ENCODE assay signal across 1 mouse cellular context in genomic region chr4:94601395-94601794, GRCm38 (mm10).
TF ChIP-seq lines count a peak whose summit lies in the region.

No protein-coding gene starts in this region.

TF ChIP-seq in CH12.LX, 34 proteins besides CTCF, POLR2A, EP300 and RAD21:
- TF ChIP-seq JUN (IDR thresholded peaks at IDR 0.05; ENCODE audit: insufficient read depth, low read depth, low read length) (no peak), GABPA (IDR thresholded peaks at IDR 0.05; ENCODE audit: insufficient replicate concordance, low read depth, low read length) (no peak), MAFK (IDR thresholded peaks at IDR 0.05; ENCODE audit: insufficient replicate concordance, low read length) (no peak), MAZ (IDR thresholded peaks at IDR 0.05; ENCODE audit: low read depth, low read length) (no peak), E2F4 (IDR thresholded peaks at IDR 0.05; ENCODE audit: insufficient replicate concordance, low read depth, low read length) (no peak), MXI1 (IDR thresholded peaks at IDR 0.05; ENCODE audit: low read depth, low read length) (no peak), IRF4 (IDR thresholded peaks at IDR 0.05; ENCODE audit: low read depth, low read length) (no peak), MAX (IDR thresholded peaks at IDR 0.05; ENCODE audit: low read length) (no peak), PAX5 (IDR thresholded peaks at IDR 0.05; ENCODE audit: low read length) (no peak), RCOR1 (conservative IDR thresholded peaks at IDR 0.05; ENCODE audit: low read depth, low read length) (no peak), HCFC1 (IDR thresholded peaks at IDR 0.05; ENCODE audit: low read depth, low read length) (no peak), USF1 (IDR thresholded peaks at IDR 0.05; ENCODE audit: low read depth, low read length) (no peak), ZC3H11A (IDR thresholded peaks at IDR 0.05; ENCODE audit: low read depth, low read length) (no peak), CHD1 (IDR thresholded peaks at IDR 0.05; ENCODE audit: low read depth, low read length) (no peak), TBP (conservative IDR thresholded peaks at IDR 0.05; ENCODE audit: low read depth, low read length) (no peak)
